Mouse (Mus musculus): ENCODE data around the gene Selplg.

DNA sequence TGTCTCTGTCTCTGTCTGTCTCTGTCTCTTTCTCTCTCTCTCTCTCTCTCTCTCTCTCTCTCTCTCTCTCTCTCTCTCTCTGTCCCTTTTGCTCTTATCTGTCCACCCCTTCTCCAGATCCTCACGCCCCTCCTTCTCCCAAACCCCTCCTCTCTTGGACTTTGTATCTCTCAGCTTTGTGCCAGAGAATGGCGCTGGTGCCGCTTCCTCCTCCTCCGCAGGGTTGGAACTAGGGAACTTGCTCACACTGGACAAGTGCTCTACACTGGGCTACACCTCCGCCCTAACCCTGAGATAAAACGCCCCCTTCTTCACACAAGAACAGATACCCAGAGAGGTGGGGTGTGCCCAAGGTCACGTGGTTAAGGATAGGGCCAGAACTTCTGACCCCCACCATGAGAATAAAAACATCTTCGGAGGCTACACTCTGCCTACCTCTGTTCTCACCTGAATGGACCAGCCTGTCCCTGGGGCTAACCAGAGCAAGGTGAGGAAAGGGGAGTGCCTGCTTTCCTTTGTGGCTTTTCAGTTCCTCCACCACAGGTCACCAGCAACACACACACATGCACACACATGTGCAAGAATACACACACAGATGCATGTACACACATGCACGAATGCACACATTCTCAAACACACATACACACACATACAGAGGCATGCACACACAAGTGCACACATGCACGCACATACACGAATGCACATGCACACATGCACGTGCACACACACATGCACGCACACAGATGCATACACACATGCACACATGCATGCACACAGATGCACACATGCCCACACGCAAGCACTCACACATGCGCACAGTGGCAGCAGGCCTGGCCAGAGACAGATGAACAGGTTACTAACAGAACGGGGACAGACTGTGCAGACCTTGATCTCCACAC lies 41.0 kb downstream of the Selplg start:
- TF ChIP-seq CTCF (IDR thresholded peaks at IDR 0.05; ENCODE audit: low read depth, low read length) (no peak), TAL1 (conservative IDR thresholded peaks at IDR 0.05; ENCODE audit: low read depth, low read length) (no peak), GATA2 (IDR thresholded peaks at IDR 0.05; ENCODE audit: borderline replicate concordance, low read depth, low read length) (no peak), GATA1 (IDR thresholded peaks at IDR 0.05; ENCODE audit: borderline replicate concordance, low read length) (no peak)

Measured in G1E (cell line).